Mouse (Mus musculus): ENCODE measurements around the gene Erbin.
A peak's percentile ranks its signal among the peaks of the same experiment; 100 is the strongest.

Erbin gene

GRCm38 (mm10) chr13:103807464-103807863 lies 112.8 kb downstream of the Erbin start:
- DNase-seq (ENCODE audit: low spot score in 2 of 2): no peak

GRCm38 (mm10) chr13:103806210-103806851 lies 114.0 kb downstream of the Erbin start:
- no peak for DNase-seq (ENCODE audit: low spot score in 2 of 2)

- no peak for DNase-seq (ENCODE audit: low spot score in 2 of 2)
Observed at GRCm38 (mm10) chr13:103803721-103804120, 116.6 kb downstream of the Erbin start.

GRCm38 (mm10) chr13:103801021-103801420 lies 119.3 kb downstream of the Erbin start:
- DNase-seq (ENCODE audit: low spot score in 2 of 2): no peak

GRCm38 (mm10) chr13:103794688-103795543 lies 125.4 kb downstream of the Erbin start:
- DNase-seq (ENCODE audit: low spot score in 2 of 2): no peak

GRCm38 (mm10) chr13:103779922-103780585 lies 140.3 kb downstream of the Erbin start:
- DNase-seq (ENCODE audit: low spot score in 2 of 2): no peak

GRCm38 (mm10) chr13:103777126-103777525 lies 143.2 kb downstream of the Erbin start:
- no peak for DNase-seq (ENCODE audit: low spot score in 2 of 2)

GRCm38 (mm10) chr13:103774119-103774757 lies 146.1 kb downstream of the Erbin start, which contains the start of gene Srek1:
Gene Srek1 (minus strand): TSS chr13:103774608.
- DNase-seq (ENCODE audit: low spot score in 2 of 2): peak; percentile 90 to 94

GRCm38 (mm10) chr13:103773407-103774118 lies 146.8 kb downstream of the Erbin start:
- DNase-seq (ENCODE audit: low spot score in 2 of 2): no peak

GRCm38 (mm10) chr13:103772917-103773316 lies 147.4 kb downstream of the Erbin start:
- DNase-seq (ENCODE audit: low spot score in 2 of 2): no peak

- DNase-seq (ENCODE audit: low spot score in 2 of 2): no peak
Observed at GRCm38 (mm10) chr13:103770821-103771220, 149.5 kb downstream of the Erbin start.
